Mouse (Mus musculus) thymus, adult 2 months (tissue): Measurements from ENCODE around the gene Ddx6. TPM values are rescaled to one million over a fixed set of nuclear protein-coding genes. Genes with fewer than 3 reads are reported as not detected.
"Not testable (repeated sequence)": the region's sequence is repeated elsewhere in the genome, so short reads cannot be mapped to it uniquely, and the experiment has no call there.

Experiments used
- DNase-seq: peaks from one replicate; pipeline ENCODE4 v3.0.0; 2021
- H3K27ac ChIP-seq: fragments of 200-500 bp; 2 replicates; pipeline ENCODE4 v1.5.1; 2012; ENCODE audit warnings: low read length, control low read depth; ENCODE audit not compliant: control insufficient read depth, insufficient read depth
- H3K27me3 ChIP-seq: fragments of 200-500 bp; 2 replicates; pipeline ENCODE4 v1.6.1; 2012; ENCODE audit warnings: mild to moderate bottlenecking, low read length, moderate library complexity, mixed read lengths; ENCODE audit not compliant: control insufficient read depth, insufficient read depth
- H3K36me3 ChIP-seq: fragments of 200-500 bp; 2 replicates; pipeline ENCODE4 v1.6.1; 2012; ENCODE audit warnings: mild to moderate bottlenecking, low read length, moderate library complexity; ENCODE audit not compliant: control insufficient read depth, insufficient read depth
- H3K4me1 ChIP-seq: fragments of 200-500 bp; replicated peaks from 2 replicates; pipeline ENCODE4 v1.6.1; 2012; ENCODE audit warnings: low read length; ENCODE audit not compliant: control insufficient read depth, insufficient read depth
- H3K4me3 ChIP-seq: fragments of 200-500 bp; 2 replicates; pipeline ENCODE4 v1.5.1; 2012; ENCODE audit warnings: mild to moderate bottlenecking, low read length, control low read depth, moderate library complexity; ENCODE audit not compliant: control insufficient read depth, insufficient read depth
- CTCF ChIP-seq: fragments of 200-500 bp; IDR thresholded peaks from 2 replicates; pipeline ENCODE4 v1.5.1; 2012; ENCODE audit warnings: mild to moderate bottlenecking, control low read depth, low read length, moderate library complexity, borderline replicate concordance; ENCODE audit not compliant: control insufficient read depth, poor library complexity, insufficient read depth; ENCODE audit errors: extremely low read depth
- POLR2A ChIP-seq: fragments of 200-500 bp; IDR thresholded peaks from 2 replicates; pipeline ENCODE4 v1.6.1; 2012; ENCODE audit warnings: mild to moderate bottlenecking, low read length, control low read depth, moderate library complexity; ENCODE audit not compliant: control insufficient read depth, poor library complexity, insufficient read depth; ENCODE audit errors: extremely low read depth
- WGBS: fragments of 180-500 bp; shearing (Covaris S2); methylation state at CpG from one replicate; pipeline ENCODE4 v1.1.7; 2018; 5-methylcytosine and 5-hydroxymethylcytosine counted together
- polyA plus RNA-seq: library from polyadenylated mRNA; depleted of rRNA; stranded (reverse); fragments of >200 nt; gene quantifications from 2 replicates; pipeline ENCODE4 v1.2.3, GENCODE M21; 2012

The Ddx6 gene
- polyA plus RNA-seq, 1 experiment = 29.2 TPM

DNA sequence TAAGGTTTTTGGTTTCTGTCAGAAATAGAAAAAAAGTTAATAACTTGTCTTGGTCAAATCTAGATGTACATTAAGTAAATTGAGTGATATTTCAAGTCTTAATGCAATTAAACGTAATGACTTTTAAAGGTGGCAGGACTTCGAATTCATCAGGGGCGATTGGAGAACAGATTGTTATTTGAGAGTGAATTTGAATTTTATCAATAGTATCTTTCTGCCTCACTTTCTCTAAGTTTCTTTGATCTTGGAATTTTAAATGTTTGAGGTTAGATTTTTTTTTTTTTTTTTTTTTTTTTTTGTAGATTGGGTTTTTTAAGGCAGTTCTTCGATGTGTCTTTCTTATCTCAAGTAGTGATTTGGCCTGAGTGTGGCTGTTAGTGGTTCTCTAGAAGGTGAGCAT is 2.0 kb downstream of the Ddx6 start:
- Histone ChIP-seq H3K4me3 (no peak overlapping the region), H3K36me3 (peaks cover 45% of the 10 kb centered on the region), H3K4me1 (peaks cover 14% of the 10 kb centered on the region), H3K27me3 (no peaks in the 10 kb centered on the region), H3K27ac (no peak overlapping the region)
- TF ChIP-seq CTCF (no peak), POLR2A (no peak)
- 11% methylated on average over 4 of the region's 4 CpGs for WGBS
- DNase-seq = no peak

DNA sequence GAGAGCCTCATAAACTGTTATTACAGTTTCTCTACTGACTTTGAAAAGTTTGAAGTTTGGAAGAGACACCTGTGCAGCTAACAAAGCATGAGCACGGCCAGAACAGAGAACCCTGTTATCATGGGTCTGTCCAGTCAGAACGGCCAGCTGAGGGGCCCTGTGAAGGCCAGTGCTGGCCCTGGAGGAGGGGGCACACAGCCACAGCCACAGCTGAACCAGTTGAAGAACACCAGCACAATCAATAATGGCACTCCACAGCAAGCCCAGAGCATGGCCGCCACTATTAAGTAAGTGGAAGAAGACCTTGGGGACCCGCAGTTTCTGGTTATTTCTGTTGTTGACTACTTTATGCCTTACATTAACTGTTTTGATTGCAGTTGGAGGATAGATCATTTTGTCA is 2.6 kb downstream of the Ddx6 start:
- Histone ChIP-seq H3K27ac (no peak overlapping the region), H3K27me3 (no peaks in the 10 kb centered on the region), H3K4me1 (peaks cover 11% of the 10 kb centered on the region), H3K36me3 (peaks cover 52% of the 10 kb centered on the region), H3K4me3 (no peak overlapping the region)
- DNase-seq = no peak
- TF ChIP-seq CTCF = no peak
- no peak for TF ChIP-seq POLR2A
- WGBS = 42% methylated on average over 4 of the region's 4 CpGs

DNA sequence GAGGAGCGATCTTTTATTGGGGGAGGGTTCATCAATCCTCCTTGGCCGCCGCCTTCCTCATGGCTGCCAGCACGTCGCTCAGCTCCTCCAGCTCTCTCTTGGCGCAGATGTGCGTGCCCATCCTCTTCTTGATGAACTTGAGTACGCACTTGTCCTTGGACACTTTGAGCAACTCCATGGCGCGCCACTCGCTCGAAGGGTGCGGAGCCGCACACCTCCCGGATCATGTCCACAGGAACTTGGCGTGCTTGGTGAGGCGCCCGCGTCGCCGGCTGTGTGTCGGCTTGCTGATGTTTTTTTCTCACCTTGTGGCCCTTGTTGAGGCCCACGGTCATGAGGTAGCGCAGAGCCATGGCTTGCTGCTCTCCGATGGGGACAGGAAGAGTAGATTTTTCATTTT is 5.7 kb downstream of the Ddx6 start:
- Histone ChIP-seq H3K27ac (no peak overlapping the region), H3K27me3 (no peaks in the 10 kb centered on the region), H3K4me3 (no peak overlapping the region), H3K4me1 (peaks cover 6% of the 10 kb centered on the region), H3K36me3 (peaks cover 83% of the 10 kb centered on the region)
- 97% methylated on average over 25 of the region's 25 CpGs for WGBS
- TF ChIP-seq POLR2A = no peak
- TF ChIP-seq CTCF = no peak
- DNase-seq = no peak

DNA sequence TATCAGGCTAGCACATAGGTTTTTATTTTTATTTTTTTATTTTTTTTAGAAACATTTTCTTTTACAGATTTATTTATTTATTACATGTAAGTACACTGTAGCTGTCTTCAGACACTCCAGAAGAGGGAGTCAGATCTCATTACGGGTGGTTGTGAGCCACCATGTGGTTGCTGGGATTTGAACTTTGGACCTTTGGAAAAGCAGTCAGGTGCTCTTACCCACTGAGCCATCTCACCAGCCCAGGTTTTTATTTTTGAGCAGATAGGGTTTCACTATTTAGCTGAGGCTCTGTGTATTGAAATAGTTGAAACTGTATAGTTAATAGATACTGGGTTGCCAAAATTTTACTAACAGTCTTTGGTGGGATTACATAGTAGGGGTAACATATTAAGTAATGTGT is 8.4 kb downstream of the Ddx6 start:
- not testable (repeated sequence) for H3K4me3 ChIP-seq, DNase-seq, H3K4me1 ChIP-seq, H3K27me3 ChIP-seq, H3K27ac ChIP-seq
- 95% methylated on average over 1 of the region's 1 CpGs for WGBS
- H3K36me3 ChIP-seq = peaks cover 99% of the 10 kb centered on the region

DNA sequence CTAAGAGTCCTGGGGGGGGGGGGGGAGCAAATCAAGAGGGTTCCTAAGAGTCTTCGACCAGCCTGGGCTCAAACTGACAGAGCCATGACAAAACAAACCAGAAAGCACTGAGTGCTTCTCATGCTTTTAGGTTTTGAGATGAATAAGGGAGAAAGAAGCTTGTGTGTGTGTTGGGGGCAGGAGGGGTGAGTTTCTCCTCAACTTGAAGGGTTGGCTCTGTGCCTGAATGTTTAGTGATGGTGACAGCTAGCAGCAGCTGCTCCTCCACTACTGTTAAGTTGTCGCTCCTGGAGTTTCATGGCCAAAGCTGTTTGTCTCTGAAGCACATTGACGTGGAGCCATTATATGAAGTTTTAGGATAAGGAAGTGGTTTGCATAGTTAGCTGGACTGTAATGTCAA is 16.4 kb downstream of the Ddx6 start:
- no peak for TF ChIP-seq CTCF
- no peak for TF ChIP-seq POLR2A
- Histone ChIP-seq H3K27me3 (no peaks in the 10 kb centered on the region), H3K4me3 (no peak overlapping the region), H3K27ac (no peak overlapping the region), H3K4me1 (no peaks in the 10 kb centered on the region), H3K36me3 (peaks cover 98% of the 10 kb centered on the region)
- 88% methylated on average over 3 of the region's 3 CpGs for WGBS
- DNase-seq = no peak

DNA sequence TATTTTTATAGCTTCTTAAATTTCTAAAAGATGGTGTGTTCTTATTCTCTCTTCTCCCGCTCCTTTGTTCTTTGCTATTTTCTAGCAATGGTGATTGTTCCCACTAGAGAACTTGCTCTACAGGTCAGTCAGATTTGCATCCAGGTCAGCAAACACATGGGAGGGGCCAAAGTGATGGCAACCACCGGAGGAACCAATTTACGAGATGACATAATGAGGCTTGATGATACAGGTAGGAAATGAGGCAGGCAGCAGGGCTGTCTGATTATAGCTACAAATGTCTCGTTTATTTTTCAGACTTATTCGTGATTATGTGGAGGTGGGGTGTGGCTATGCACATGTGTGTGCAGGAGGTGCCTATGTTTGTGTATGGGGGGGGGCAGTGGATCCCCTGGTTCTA is 19.7 kb downstream of the Ddx6 start:
- Histone ChIP-seq H3K36me3 (peaks cover 96% of the 10 kb centered on the region), H3K4me3 (no peak overlapping the region)
- TF ChIP-seq POLR2A = no peak
- TF ChIP-seq CTCF = no peak

DNA sequence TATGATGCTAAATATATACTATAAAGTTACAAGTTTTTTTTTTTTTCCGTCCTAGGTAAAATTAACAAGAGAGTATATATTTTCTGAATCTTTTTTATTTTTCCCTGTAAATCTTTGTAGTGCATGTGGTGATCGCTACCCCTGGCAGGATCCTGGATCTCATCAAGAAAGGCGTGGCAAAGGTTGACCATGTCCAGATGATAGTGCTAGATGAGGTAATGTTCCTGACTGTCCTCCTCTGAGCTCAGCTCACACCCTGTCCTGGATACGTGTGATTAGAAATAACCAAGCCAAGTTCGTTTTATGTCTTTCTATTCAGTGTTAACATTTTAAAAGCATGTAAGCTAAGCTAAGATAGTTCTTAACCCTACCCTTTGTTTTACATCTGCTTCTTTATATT is 21.6 kb downstream of the Ddx6 start:
- DNase-seq = no peak
- Histone ChIP-seq H3K27ac (no peak overlapping the region), H3K4me1 (no peaks in the 10 kb centered on the region), H3K4me3 (no peak overlapping the region), H3K36me3 (peaks cover 98% of the 10 kb centered on the region), H3K27me3 (no peaks in the 10 kb centered on the region)
- TF ChIP-seq CTCF (no peak), POLR2A (no peak)
- 98% methylated on average over 5 of the region's 5 CpGs for WGBS

More for the DNA sequence above, 19.7 kb downstream of the Ddx6 start:
- WGBS = 83% methylated on average over 5 of the region's 5 CpGs
- Histone ChIP-seq H3K27ac (no peak overlapping the region), H3K4me1 (no peaks in the 10 kb centered on the region), H3K27me3 (no peaks in the 10 kb centered on the region)
- no peak for DNase-seq
